Comparison of ENCODE assay signal across 12 mouse cellular contexts in the genomic region with DNA sequence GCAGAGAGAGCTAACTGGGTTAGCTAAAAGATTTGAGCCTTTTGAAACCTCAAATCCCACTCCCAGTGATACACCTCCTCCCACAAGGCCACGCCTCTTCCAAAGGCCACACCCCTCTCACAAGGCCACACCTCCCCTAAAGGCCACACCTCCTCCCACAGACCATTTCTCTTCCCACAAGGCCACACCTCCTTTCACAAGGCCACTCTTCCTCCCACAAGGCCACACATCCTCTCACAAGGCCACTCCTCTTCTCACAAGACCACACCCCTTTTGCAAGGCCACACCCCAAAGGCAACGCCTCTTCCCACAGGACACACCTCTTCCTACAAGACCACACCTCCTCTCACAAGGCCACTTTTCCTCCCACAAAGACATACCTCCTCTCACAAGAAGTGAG. TPM values are rescaled to one million over a fixed set of nuclear protein-coding genes. Genes with fewer than 3 reads are reported as not detected.
A peak's percentile ranks its signal among the peaks of the same experiment; 100 is the strongest.
DNase-seq lines count a peak whose midpoint lies in the region; ATAC-seq and TF ChIP-seq lines count a peak whose summit lies in the region.
"Had no signal": no experiment of that assay in that cellular context is flagged by ENCODE, and none has a peak within 500 bp of the region (broad histone marks: within the 10 kb centered on the region; RNA-seq: fewer than 3 reads in every experiment).

No protein-coding gene starts in this region.

- H3K4me1 ChIP-seq in G1E (ENCODE audit: insufficient read depth, low read depth, low read length) = peaks cover 59% of the 10 kb centered on the region
- H3K4me1 ChIP-seq in forebrain, embryonic 15.5 days = peaks cover 23% of the 10 kb centered on the region

- H3K27ac ChIP-seq in forebrain, embryonic 15.5 days (replicated peaks) = no peak overlapping the region
- H3K27ac ChIP-seq: intestine, embryonic 15.5 days; limb, embryonic 13.5 days had no signal

- no peak overlapping the region for H3K9ac ChIP-seq in forebrain, embryonic 15.5 days (replicated peaks)
- H3K9ac ChIP-seq: intestine, embryonic 15.5 days; limb, embryonic 13.5 days had no signal

- no peaks in the 10 kb centered on the region for H3K9me3 ChIP-seq in G1E (replicated peaks)
- H3K9me3 ChIP-seq in forebrain, embryonic 15.5 days = no peaks in the 10 kb centered on the region
- H3K9me3 ChIP-seq: intestine, embryonic 15.5 days; limb, embryonic 13.5 days had no signal

- WGBS in forebrain, embryonic 15.5 days = 34% methylated on average over 2 of the region's 2 CpGs

- H3K4me2 ChIP-seq in forebrain, embryonic 15.5 days (replicated peaks) = no peak overlapping the region
- H3K4me2 ChIP-seq: intestine, embryonic 15.5 days; limb, embryonic 13.5 days; midbrain, embryonic 11.5 days had no signal

- ATAC-seq in G1E (ENCODE audit: extremely low read depth, insufficient number of reproducible peaks, low FRiP score, poor library complexity, severe bottlenecking) = peak; percentile 25; the same call in 1 of the 2 replicates
- no peak for ATAC-seq in forebrain, embryonic 15.5 days (replicated peaks)
- ATAC-seq: intestine, embryonic 15.5 days had no signal

- no peak overlapping the region for H3K4me3 ChIP-seq in G1E (ENCODE audit: low read depth, low read length)
- no peak overlapping the region for H3K4me3 ChIP-seq in forebrain, embryonic 15.5 days
- H3K4me3 ChIP-seq: intestine, embryonic 15.5 days; limb, embryonic 13.5 days had no signal

- peaks cover 34% of the 10 kb centered on the region for H3K27me3 ChIP-seq in G1E (ENCODE audit: insufficient read depth, low read length)
- H3K27me3 ChIP-seq in splenic B cell, adult 2 months (ENCODE audit: control insufficient read depth, insufficient read depth, low read length, poor library complexity, severe bottlenecking) = no peaks in the 10 kb centered on the region
- H3K27me3 ChIP-seq in forebrain, embryonic 15.5 days = no peaks in the 10 kb centered on the region

- H3K36me3 ChIP-seq in G1E (replicated peaks) = peaks cover 54% of the 10 kb centered on the region
- peaks cover 6% of the 10 kb centered on the region for H3K36me3 ChIP-seq in splenic B cell, adult 2 months (ENCODE audit: control insufficient read depth, insufficient read depth, low read length, poor library complexity, severe bottlenecking)
- H3K36me3 ChIP-seq in forebrain, embryonic 15.5 days = peaks cover under 1% of the 10 kb centered on the region; the same call in 1 of the 2 replicates
- H3K36me3 ChIP-seq: intestine, embryonic 15.5 days; limb, embryonic 13.5 days had no signal

- DNase-seq in lung, postnatal 10 days = peak; percentile 36
- DNase-seq in lung, postnatal 4 days = no peak
- DNase-seq in G1E (ENCODE audit: low spot score) = no peak
- DNase-seq in c-Kit-positive CD71-positive TER-119-negative erythroid progenitor cells, embryonic 14.5 days (ENCODE audit: low read depth) = peak; percentile 16
- DNase-seq in splenic B cell, adult 2 months (ENCODE audit: low read depth, low spot score) = peak; percentile 85
- no peak for DNase-seq in layer of hippocampus, postnatal 25 days (ENCODE audit: extremely low spot score in 1 of 2, low spot score in 1 of 2)
- DNase-seq: heart, adult 11 months had no signal

- no peak for TF ChIP-seq CTCF in G1E (IDR thresholded peaks at IDR 0.05; ENCODE audit: low read depth, low read length)

RNA-seq across cellular contexts. Expression of gene Rasal1, which starts 28.9 kb away (rescaled TPM):
- total RNA-seq in G1E (2014; fragmentation: Nextera tagmentation) (5.6 and 13.2 TPM in 2 replicates), G1E (2017) (1.4 and 1.7 TPM in 2 replicates)
- 10.8 and 13.1 TPM in 2 replicates for polyA plus RNA-seq in G1E (2012)
- total RNA-seq in layer of hippocampus, postnatal 25 days (2021) = 100 to 1,000 TPM in 1 of 2 experiments, 10 to 100 TPM in 1; 92.7 to 100 TPM
- polyA plus RNA-seq in forebrain, embryonic 15.5 days (2015; fragmentation: Nextera tagmentation; extraction: Ambion mirVana) = 2.7 and 4.2 TPM in 2 replicates
- polyA plus RNA-seq: midbrain, embryonic 11.5 days had no signal

RNA-seq across cellular contexts. Expression of gene Dtx1, which starts 34.2 kb away (rescaled TPM):
- total RNA-seq in G1E (2014; fragmentation: Nextera tagmentation) = not detected in 2 replicates
- total RNA-seq in G1E (2017) = 0.05 and 0.06 TPM in 2 replicates
- 0.03 and 0.09 TPM in 2 replicates for polyA plus RNA-seq in G1E (2012)
- 10 to 100 TPM; 67.2 to 78.5 TPM for total RNA-seq in layer of hippocampus, postnatal 25 days (2021)
- 48.2 and 52.8 TPM in 2 replicates for polyA plus RNA-seq in forebrain, embryonic 15.5 days (2015; fragmentation: Nextera tagmentation; extraction: Ambion mirVana)

RNA-seq across cellular contexts. Expression of gene Cfap73, which starts 43.5 kb away (rescaled TPM):
- total RNA-seq in G1E (2014; fragmentation: Nextera tagmentation) = not detected in 2 replicates
- not detected in 2 replicates for total RNA-seq in G1E (2017)
- polyA plus RNA-seq in G1E (2012) = not detected in 2 replicates
- under 1 TPM; 0.39 to 0.42 TPM for total RNA-seq in layer of hippocampus, postnatal 25 days (2021)
- 0.47 and 1.2 TPM in 2 replicates for polyA plus RNA-seq in forebrain, embryonic 15.5 days (2015; fragmentation: Nextera tagmentation; extraction: Ambion mirVana)
- polyA plus RNA-seq: intestine, embryonic 15.5 days; limb, embryonic 13.5 days; midbrain, embryonic 11.5 days; urinary bladder, adult 2 months had no signal

Comparison
In these comparisons a context has a peak if more than half of its experiments do, and no peak if none do; other contexts are left out.
1. DNase-seq: peak in lung, postnatal 10 days (single experiment), c-Kit-positive CD71-positive TER-119-negative erythroid progenitor cells, embryonic 14.5 days (single experiment) and splenic B cell, adult 2 months (single experiment); none in lung, postnatal 4 days (0 of 2), G1E (single experiment) and layer of hippocampus, postnatal 25 days (0 of 2).
2. RNA of gene Rasal1, which starts 28.9 kb away (total RNA-seq): 92.7 to 100 TPM in layer of hippocampus, postnatal 25 days; 1.4 to 13.2 TPM in G1E; every median in the first group is over 4 times any median in the second.
3. RNA of gene Dtx1, which starts 34.2 kb away (total RNA-seq): 67.2 to 78.5 TPM in layer of hippocampus, postnatal 25 days; 0.05 to 0.06 TPM in G1E; every median in the first group is over 10 times any median in the second.